Mouse (Mus musculus): ENCODE results near the gene Bmp6.

GRCm38 (mm10) chr13:38529576-38529975 is 184.7 kb downstream of the Bmp6 start:
- no peak for TF ChIP-seq CTCF (IDR thresholded peaks at IDR 0.05; ENCODE audit: low read depth, low read length)
- no peak for TF ChIP-seq POLR2A (IDR thresholded peaks at IDR 0.05; ENCODE audit: borderline replicate concordance, low read depth, low read length)

All from bone marrow macrophage, adult 2 months (primary cell).